In the genomic region with DNA sequence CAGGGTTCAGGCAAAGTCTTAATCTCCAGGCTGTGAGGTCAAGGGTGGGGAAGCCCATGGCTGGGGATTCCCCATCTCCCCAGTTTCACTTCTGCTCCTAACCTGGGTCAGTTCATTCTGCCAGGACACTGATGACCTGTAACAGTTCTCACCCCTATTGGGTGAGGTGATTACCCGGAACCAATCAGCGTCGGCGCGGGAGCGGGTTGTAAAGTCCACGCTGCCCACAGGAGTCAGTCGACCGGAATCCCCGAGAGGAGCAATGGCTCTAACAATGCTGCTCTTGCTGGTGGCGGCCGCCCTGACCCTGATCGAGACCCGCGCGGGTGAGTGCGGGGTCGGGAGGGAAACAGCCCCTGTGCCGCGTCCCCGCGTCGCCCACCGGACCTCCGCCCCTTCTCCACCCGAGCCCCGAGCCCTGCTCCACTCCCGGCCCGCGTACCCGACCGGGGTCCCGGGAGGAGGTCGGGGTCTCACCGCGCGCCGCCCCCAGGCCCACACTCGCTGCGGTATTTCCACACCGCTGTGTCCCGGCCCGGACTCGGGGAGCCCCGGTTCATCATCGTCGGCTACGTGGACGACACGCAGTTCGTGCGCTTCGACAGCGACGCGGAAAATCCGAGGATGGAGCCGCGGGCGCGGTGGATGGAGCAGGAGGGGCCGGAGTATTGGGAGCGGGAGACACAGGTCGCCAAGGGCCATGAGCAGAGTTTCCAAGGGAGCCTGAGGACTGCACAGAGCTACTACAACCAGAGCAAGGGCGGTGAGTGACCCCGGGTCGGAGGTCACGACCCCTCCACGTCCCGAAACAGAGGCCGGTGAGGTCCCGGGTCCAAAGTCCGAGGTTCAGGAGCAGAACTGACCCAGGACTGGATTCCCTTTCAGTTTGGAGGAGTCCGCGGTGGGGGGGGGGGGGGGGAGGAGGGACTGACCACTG, we compare ENCODE assay signal across 8 mouse cellular contexts. TPM values are rescaled to one million over a fixed set of nuclear protein-coding genes. Genes with fewer than 3 reads are reported as not detected.
DNase-seq lines count a peak whose midpoint lies in the region; ATAC-seq and TF ChIP-seq lines count a peak whose summit lies in the region.
"Not testable (repeated sequence)": the region's sequence is repeated elsewhere in the genome, so short reads cannot be mapped to it uniquely, and the experiment has no call there.

No protein-coding gene starts in this region.

- H3K9ac ChIP-seq in ES-E14 (ENCODE audit: insufficient read depth, low read depth, low read length, poor library complexity, severe bottlenecking): peak overlapping the region; percentile 34; the same call in 1 of the 2 replicates
- not testable (repeated sequence) for H3K9ac ChIP-seq in hindbrain, embryonic 13.5 days; kidney, embryonic 16.5 days (replicated peaks; ENCODE audit: low read length); liver, embryonic 15.5 days
- H3K9ac ChIP-seq in midbrain, embryonic 13.5 days (replicated peaks): 0 out of 2 replicates have a peak overlapping the region, but pooled peaks have one; percentile 23

- WGBS in hindbrain, embryonic 13.5 days: 1% methylated on average over 53 of the region's 75 CpGs
- WGBS in kidney, embryonic 16.5 days: 2% methylated on average over 50 of the region's 75 CpGs
- 4% methylated on average over 59 of the region's 75 CpGs for WGBS in liver, embryonic 15.5 days (ENCODE audit: insufficient replicate concordance)
- 1% methylated on average over 45 of the region's 75 CpGs for WGBS in midbrain, embryonic 13.5 days
- WGBS in spleen, adult 2 months: 3% methylated on average over 60 of the region's 75 CpGs

- TF ChIP-seq CTCF in spleen, adult 2 months (IDR thresholded peaks at IDR 0.05; ENCODE audit: extremely low read depth, insufficient read depth, insufficient read length, insufficient replicate concordance): not testable (repeated sequence)

- H3K4me1 ChIP-seq in ES-E14 (ENCODE audit: control insufficient read depth in 2 of 2, insufficient read depth in 2 of 2, low read length in 2 of 2, poor library complexity in 1 of 2); hindbrain, embryonic 13.5 days (replicated peaks); kidney, embryonic 16.5 days (ENCODE audit: insufficient read depth, low read length); liver, embryonic 15.5 days (replicated peaks); midbrain, embryonic 13.5 days (replicated peaks); spleen, adult 2 months (ENCODE audit: control insufficient read depth, insufficient read depth, insufficient read length): not testable (repeated sequence)

- H3K27ac ChIP-seq in ES-E14 (ENCODE audit: insufficient read depth, low read depth, low read length, poor library complexity, severe bottlenecking); hindbrain, embryonic 13.5 days; kidney, embryonic 16.5 days (ENCODE audit: low read length); liver, embryonic 15.5 days (replicated peaks); midbrain, embryonic 13.5 days: not testable (repeated sequence)
- H3K27ac ChIP-seq in spleen, adult 2 months (ENCODE audit: insufficient read depth, low read length): peak overlapping the region; percentile 38; the same call in 1 of the 2 replicates

- peak; percentile 80 for ATAC-seq in frontal cortex, adult (ENCODE audit: low TSS enrichment)
- ATAC-seq in hindbrain, embryonic 13.5 days (ENCODE audit: low FRiP score): peak; percentile 77
- ATAC-seq in kidney, embryonic 16.5 days (ENCODE audit: low FRiP score, low TSS enrichment): peak; percentile 92
- peak; percentile 86 for ATAC-seq in liver, embryonic 15.5 days (ENCODE audit: insufficient read depth)
- peak; percentile 74 for ATAC-seq in midbrain, embryonic 13.5 days

- in situ Hi-C loops in ES-E14 (cut with MboI; ENCODE audit: low sequenced_read_pairs in 2 of 2, unreplicated experiment in 2 of 2): not testable (repeated sequence)

- DNase-seq in ES-E14 (ENCODE audit: low read depth, low spot score): not testable (repeated sequence)
- DNase-seq in embryo, embryonic 10.5 days (ENCODE audit: low spot score): peak; percentile 5
- DNase-seq in spleen, adult 2 months (ENCODE audit: low read depth in 1 of 2, low spot score in 2 of 2): peak in 1 of 2 experiments; percentile 60

- H3K4me2 ChIP-seq in hindbrain, embryonic 13.5 days: peak overlapping the region; percentile 49
- H3K4me2 ChIP-seq in kidney, embryonic 16.5 days (replicated peaks; ENCODE audit: low read depth, low read length): peak overlapping the region; percentile 53
- H3K4me2 ChIP-seq in liver, embryonic 15.5 days: peak overlapping the region; percentile 46
- peak overlapping the region; percentile 52 for H3K4me2 ChIP-seq in midbrain, embryonic 13.5 days (replicated peaks)

- H3K4me3 ChIP-seq in ES-E14 (ENCODE audit: insufficient read depth in 1 of 2, low read depth in 1 of 2, low read length in 2 of 2, poor library complexity in 1 of 2, severe bottlenecking in 1 of 2): peak overlapping the region; percentile 33 to 42; a peak in 3 of 4 replicates
- H3K4me3 ChIP-seq in hindbrain, embryonic 13.5 days: peak overlapping the region; percentile 30
- peak overlapping the region; percentile 35 for H3K4me3 ChIP-seq in kidney, embryonic 16.5 days (ENCODE audit: low read length)
- H3K4me3 ChIP-seq in liver, embryonic 15.5 days (replicated peaks): 0 out of 2 replicates have a peak overlapping the region, but pooled peaks have one; percentile 15
- H3K4me3 ChIP-seq in midbrain, embryonic 13.5 days (replicated peaks): peak overlapping the region; percentile 31
- H3K4me3 ChIP-seq in spleen, adult 2 months (ENCODE audit: extremely low read depth, insufficient read depth, insufficient read length): peak overlapping the region; percentile 70

- peaks cover 14% of the 10 kb centered on the region; the same call in 1 of the 2 replicates for H3K27me3 ChIP-seq in hindbrain, embryonic 13.5 days
- H3K27me3 ChIP-seq in kidney, embryonic 16.5 days (ENCODE audit: insufficient read depth, low read length); spleen, adult 2 months (ENCODE audit: control insufficient read depth, insufficient read depth, low read length): not testable (repeated sequence)
- H3K27me3 ChIP-seq in liver, embryonic 15.5 days: peaks cover 14% of the 10 kb centered on the region
- H3K27me3 ChIP-seq in midbrain, embryonic 13.5 days: peaks cover 12% of the 10 kb centered on the region

- H3K9me3 ChIP-seq in ES-E14 (ENCODE audit: control insufficient read depth, insufficient read depth, low read depth, low read length); hindbrain, embryonic 13.5 days; kidney, embryonic 16.5 days (ENCODE audit: low read length); liver, embryonic 15.5 days (replicated peaks); midbrain, embryonic 13.5 days: not testable (repeated sequence)

- H3K36me3 ChIP-seq in ES-E14 (ENCODE audit: control insufficient read depth, insufficient read depth, low read length, poor library complexity, severe bottlenecking); hindbrain, embryonic 13.5 days; kidney, embryonic 16.5 days (ENCODE audit: insufficient read depth, low read length); liver, embryonic 15.5 days (replicated peaks); midbrain, embryonic 13.5 days; spleen, adult 2 months (ENCODE audit: control insufficient read depth, insufficient read depth, low read length): not testable (repeated sequence)

- not testable (repeated sequence) for TF ChIP-seq POLR2A in spleen, adult 2 months (IDR thresholded peaks at IDR 0.05; ENCODE audit: low read depth, low read length)

RNA-seq across cellular contexts. Expression of a gene that starts 14.7 kb away (rescaled TPM):
- 9.1 and 19.9 TPM in 2 replicates for total RNA-seq in ES-E14 (2012; rRNA removed)
- polyA plus RNA-seq in hindbrain, embryonic 13.5 days (2015; fragmentation: Nextera tagmentation; extraction: Ambion mirVana): 1.0 and 1.2 TPM in 2 replicates
- polyA plus RNA-seq in kidney, embryonic 16.5 days (2015; fragmentation: Nextera tagmentation; extraction: Ambion mirVana): 4.3 and 4.4 TPM in 2 replicates
- 2.2 and 2.7 TPM in 2 replicates for polyA plus RNA-seq in liver, embryonic 15.5 days (2015; fragmentation: Nextera tagmentation; extraction: Ambion mirVana)
- polyA plus RNA-seq in midbrain, embryonic 13.5 days (2015; fragmentation: Nextera tagmentation; extraction: Ambion mirVana): 1.00 and 1.3 TPM in 2 replicates
- 249 and 304 TPM in 2 replicates for polyA plus RNA-seq in spleen, adult 2 months (2012; rRNA removed)

RNA-seq across cellular contexts. Expression of a gene that starts 30.5 kb away (rescaled TPM):
- 0.94 and 2.3 TPM in 2 replicates for total RNA-seq in ES-E14 (2012; rRNA removed)
- 0.30 and 0.34 TPM in 2 replicates for polyA plus RNA-seq in hindbrain, embryonic 13.5 days (2015; fragmentation: Nextera tagmentation; extraction: Ambion mirVana)
- 4.4 and 5.7 TPM in 2 replicates for polyA plus RNA-seq in kidney, embryonic 16.5 days (2015; fragmentation: Nextera tagmentation; extraction: Ambion mirVana)
- 9.5 and 11.9 TPM in 2 replicates for polyA plus RNA-seq in liver, embryonic 15.5 days (2015; fragmentation: Nextera tagmentation; extraction: Ambion mirVana)
- 0.17 TPM in 2 replicates for polyA plus RNA-seq in midbrain, embryonic 13.5 days (2015; fragmentation: Nextera tagmentation; extraction: Ambion mirVana)
- 239 and 253 TPM in 2 replicates for polyA plus RNA-seq in spleen, adult 2 months (2012; rRNA removed)

RNA-seq across cellular contexts. Expression of a gene that starts 44.8 kb away (rescaled TPM):
- total RNA-seq in ES-E14 (2012; rRNA removed): 2.1 and 4.8 TPM in 2 replicates
- polyA plus RNA-seq in hindbrain, embryonic 13.5 days (2015; fragmentation: Nextera tagmentation; extraction: Ambion mirVana): 2.4 TPM in 2 replicates
- 13.7 and 15.2 TPM in 2 replicates for polyA plus RNA-seq in kidney, embryonic 16.5 days (2015; fragmentation: Nextera tagmentation; extraction: Ambion mirVana)
- 18.4 and 18.7 TPM in 2 replicates for polyA plus RNA-seq in liver, embryonic 15.5 days (2015; fragmentation: Nextera tagmentation; extraction: Ambion mirVana)
- polyA plus RNA-seq in midbrain, embryonic 13.5 days (2015; fragmentation: Nextera tagmentation; extraction: Ambion mirVana): 2.5 TPM in 2 replicates
- polyA plus RNA-seq in spleen, adult 2 months (2012; rRNA removed): 667 and 745 TPM in 2 replicates

RNA-seq across cellular contexts. Expression of a gene that starts 52.1 kb away (rescaled TPM):
- total RNA-seq in ES-E14 (2012; rRNA removed): 0.67 and 1.4 TPM in 2 replicates
- 0.68 and 1.0 TPM in 2 replicates for polyA plus RNA-seq in hindbrain, embryonic 13.5 days (2015; fragmentation: Nextera tagmentation; extraction: Ambion mirVana)
- polyA plus RNA-seq in kidney, embryonic 16.5 days (2015; fragmentation: Nextera tagmentation; extraction: Ambion mirVana): 0.42 and 0.82 TPM in 2 replicates
- polyA plus RNA-seq in liver, embryonic 15.5 days (2015; fragmentation: Nextera tagmentation; extraction: Ambion mirVana): 0.94 and 1.4 TPM in 2 replicates
- 0.26 and 0.30 TPM in 2 replicates for polyA plus RNA-seq in midbrain, embryonic 13.5 days (2015; fragmentation: Nextera tagmentation; extraction: Ambion mirVana)
- polyA plus RNA-seq in spleen, adult 2 months (2012; rRNA removed): 0.48 and 0.58 TPM in 2 replicates

Comparison
In these comparisons a context has a peak if more than half of its experiments do, and no peak if none do; other contexts are left out.
1. H3K4me3 ChIP-seq: peak in every context shown above with its lines; median percentile 70 in spleen, adult 2 months; 38 in ES-E14; 35 in kidney, embryonic 16.5 days; 31 in midbrain, embryonic 13.5 days; 30 in hindbrain, embryonic 13.5 days; 15 in liver, embryonic 15.5 days.
2. RNA of a gene that starts 14.7 kb away (polyA plus RNA-seq): 249 to 304 TPM in spleen, adult 2 months; 4.3 to 4.4 TPM in kidney, embryonic 16.5 days, 2.2 to 2.7 TPM in liver, embryonic 15.5 days, 1.0 to 1.2 TPM in hindbrain, embryonic 13.5 days and 1.00 to 1.3 TPM in midbrain, embryonic 13.5 days; every median in the first group is over 10 times any median in the second.
3. RNA of a gene that starts 30.5 kb away (polyA plus RNA-seq): 239 to 253 TPM in spleen, adult 2 months; 9.5 to 11.9 TPM in liver, embryonic 15.5 days, 4.4 to 5.7 TPM in kidney, embryonic 16.5 days, 0.30 to 0.34 TPM in hindbrain, embryonic 13.5 days and 0.17 TPM in midbrain, embryonic 13.5 days; every median in the first group is over 10 times any median in the second.
4. RNA of a gene that starts 44.8 kb away (polyA plus RNA-seq): 667 to 745 TPM in spleen, adult 2 months; 18.4 to 18.7 TPM in liver, embryonic 15.5 days, 13.7 to 15.2 TPM in kidney, embryonic 16.5 days, 2.5 TPM in midbrain, embryonic 13.5 days and 2.4 TPM in hindbrain, embryonic 13.5 days; every median in the first group is over 10 times any median in the second.
5. Peak in every context shown above with its lines, with median percentiles within 50 percentile points of each other: ATAC-seq and H3K4me2 ChIP-seq.